19 mouse cellular contexts compared by ENCODE assay signal in the genomic region with DNA sequence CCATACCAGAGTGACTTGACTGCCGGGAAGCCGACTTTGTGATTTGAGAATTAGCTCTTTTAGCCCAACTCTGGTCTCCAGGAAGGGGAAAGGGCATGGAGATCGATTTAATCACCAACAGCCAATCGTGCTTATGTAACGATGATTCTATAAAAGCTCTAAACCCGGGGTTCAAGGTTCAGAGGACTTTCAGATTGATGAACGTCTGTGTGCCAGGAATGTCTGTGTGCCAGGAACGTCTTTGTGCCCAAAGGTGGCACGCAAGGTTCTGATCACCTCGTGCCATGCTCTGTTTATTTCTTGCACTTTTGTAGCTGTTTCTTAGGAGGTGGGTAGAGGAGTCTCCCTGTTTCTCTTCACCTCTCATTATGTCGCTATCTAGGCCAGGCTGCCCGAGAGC. TPM values are rescaled to one million over a fixed set of nuclear protein-coding genes. Genes with fewer than 3 reads are reported as not detected.
"Had no signal": no experiment of that assay in that cellular context is flagged by ENCODE, and none has a peak within 500 bp of the region (broad histone marks: within the 10 kb centered on the region; RNA-seq: fewer than 3 reads in every experiment).

No protein-coding gene starts in this region.

- H3K36me3 ChIP-seq: limb, embryonic 12.5 days; limb, embryonic 15.5 days; liver, embryonic 13.5 days; stomach, embryonic 15.5 days had no signal

- H3K27me3 ChIP-seq: limb, embryonic 15.5 days; stomach, embryonic 15.5 days had no signal

- H3K4me3 ChIP-seq: limb, embryonic 12.5 days; limb, embryonic 15.5 days; liver, embryonic 13.5 days; stomach, embryonic 15.5 days had no signal

- H3K4me1 ChIP-seq: limb, embryonic 12.5 days; limb, embryonic 15.5 days; liver, embryonic 13.5 days; stomach, embryonic 15.5 days had no signal

- DNase-seq: left cerebral cortex, postnatal 4 days; liver, embryonic 13.5 days; lung, adult 2 months; lung, postnatal 14 days; lung, postnatal 4 days; midbrain, embryonic 14.5 days; right cerebral cortex, adult 18-20 months; right cerebral cortex, postnatal 14 days; right cerebral cortex, postnatal 4 days; spleen, adult 18-20 months; thymus, postnatal 25 days had no signal

- H3K27ac ChIP-seq: hindbrain, postnatal 0 days; kidney, postnatal 0 days; limb, embryonic 12.5 days; limb, embryonic 15.5 days; liver, embryonic 13.5 days; stomach, embryonic 15.5 days had no signal

RNA-seq across cellular contexts. Expression of a gene that starts 18.4 kb away (rescaled TPM):
- polyA plus RNA-seq: inflammation-experienced regulatory T-cells, adult 6 months; liver, embryonic 13.5 days; neural tube, embryonic 14.5 days had no signal

RNA-seq across cellular contexts. Expression of a gene that starts 27.2 kb away (rescaled TPM):
- polyA plus RNA-seq: inflammation-experienced regulatory T-cells, adult 6 months had no signal

RNA-seq across cellular contexts. Expression of a gene that starts 44.9 kb away (rescaled TPM):
- polyA plus RNA-seq: neural tube, embryonic 11.5 days had no signal
